Mouse (Mus musculus) olfactory bulb, adult 2 months (tissue): ENCODE measurements around the gene Mast4.

Experiments used
- CTCF ChIP-seq: fragments of 200-500 bp; IDR thresholded peaks from 2 replicates; pipeline ENCODE4 v1.5.1; 2012; ENCODE audit warnings: low read depth, mild to moderate bottlenecking, low read length, moderate library complexity; ENCODE audit not compliant: insufficient read depth
- POLR2A ChIP-seq: fragments of 200-500 bp; IDR thresholded peaks from 2 replicates; pipeline ENCODE4 v1.6.1; 2012; ENCODE audit warnings: mild to moderate bottlenecking, low read depth, low read length, moderate library complexity; ENCODE audit not compliant: insufficient read depth

- TF ChIP-seq CTCF: no peak
- no peak for TF ChIP-seq POLR2A
These were observed 483.7 kb downstream of the Mast4 start for GRCm38 (mm10) chr13:102850594-102850993.
